Mouse (Mus musculus): ENCODE results near the gene Adgrv1. TPM values are rescaled to one million over a fixed set of nuclear protein-coding genes. Genes with fewer than 3 reads are reported as not detected.

The Adgrv1 gene
- polyA plus RNA-seq, 1 experiment from 2014 or later = 43.1 TPM

- ATAC-seq (ENCODE audit: low FRiP score) = no peak
- Histone ChIP-seq H3K4me1 (ENCODE audit: control insufficient read depth, insufficient read depth, low read length) (no peaks in the 10 kb centered on the region), H3K27ac (ENCODE audit: low read depth, low read length) (no peak overlapping the region), H3K4me2 (no peak overlapping the region), H3K36me3 (ENCODE audit: control insufficient read depth, insufficient read depth, low read length) (no peaks in the 10 kb centered on the region), H3K9ac (ENCODE audit: low read length) (no peak overlapping the region), H3K27me3 (ENCODE audit: control insufficient read depth, insufficient read depth, low read length) (no peaks in the 10 kb centered on the region), H3K4me3 (ENCODE audit: low read depth, low read length) (no peak overlapping the region), H3K9me3 (ENCODE audit: control insufficient read depth, low read length) (no peaks in the 10 kb centered on the region)
- 88% methylated on average over 4 of the region's 4 CpGs for WGBS
- peak; percentile 62 for DNase-seq (ENCODE audit: low spot score, missing footprints)
Measured at GRCm38 (mm10) chr13:81125846-81126245, 507.1 kb downstream of the Adgrv1 start.

- Histone ChIP-seq H3K27me3 (ENCODE audit: control insufficient read depth, insufficient read depth, low read length) (no peaks in the 10 kb centered on the region), H3K4me1 (ENCODE audit: control insufficient read depth, insufficient read depth, low read length) (no peaks in the 10 kb centered on the region), H3K9me3 (ENCODE audit: control insufficient read depth, low read length) (no peaks in the 10 kb centered on the region), H3K4me3 (ENCODE audit: low read depth, low read length) (no peak overlapping the region), H3K4me2 (no peak overlapping the region), H3K27ac (ENCODE audit: low read depth, low read length) (no peak overlapping the region), H3K36me3 (ENCODE audit: control insufficient read depth, insufficient read depth, low read length) (no peaks in the 10 kb centered on the region; the same call in 1 of the 2 replicates), H3K9ac (ENCODE audit: low read length) (no peak overlapping the region)
- ATAC-seq (ENCODE audit: low FRiP score) (no peak), DNase-seq (ENCODE audit: low spot score, missing footprints) (peak; percentile 51)
- WGBS = 97% methylated on average over 2 of the region's 2 CpGs
Measured at GRCm38 (mm10) chr13:81122238-81122637, 510.7 kb downstream of the Adgrv1 start.

GRCm38 (mm10) chr13:81110479-81110878 lies 522.5 kb downstream of the Adgrv1 start:
- Histone ChIP-seq H3K9ac (ENCODE audit: low read length) (no peak overlapping the region), H3K4me1 (ENCODE audit: control insufficient read depth, insufficient read depth, low read length) (no peaks in the 10 kb centered on the region), H3K36me3 (ENCODE audit: control insufficient read depth, insufficient read depth, low read length) (no peaks in the 10 kb centered on the region), H3K27me3 (ENCODE audit: control insufficient read depth, insufficient read depth, low read length) (no peaks in the 10 kb centered on the region), H3K27ac (ENCODE audit: low read depth, low read length) (no peak overlapping the region), H3K4me3 (ENCODE audit: low read depth, low read length) (no peak overlapping the region), H3K4me2 (no peak overlapping the region), H3K9me3 (ENCODE audit: control insufficient read depth, low read length) (no peaks in the 10 kb centered on the region)
- ATAC-seq (ENCODE audit: low FRiP score) (no peak), DNase-seq (ENCODE audit: low spot score, missing footprints) (peak; percentile 56)
- 89% methylated on average over 4 of the region's 4 CpGs for WGBS

GRCm38 (mm10) chr13:81109676-81110075 lies 523.3 kb downstream of the Adgrv1 start:
- no peak overlapping the region for H3K9ac ChIP-seq (ENCODE audit: low read length)

GRCm38 (mm10) chr13:81108526-81109302 lies 524.2 kb downstream of the Adgrv1 start:
- Histone ChIP-seq H3K27ac (ENCODE audit: low read depth, low read length) (no peak overlapping the region), H3K27me3 (ENCODE audit: control insufficient read depth, insufficient read depth, low read length) (no peaks in the 10 kb centered on the region), H3K4me1 (ENCODE audit: control insufficient read depth, insufficient read depth, low read length) (no peaks in the 10 kb centered on the region), H3K4me3 (ENCODE audit: low read depth, low read length) (no peak overlapping the region), H3K9me3 (ENCODE audit: control insufficient read depth, low read length) (no peaks in the 10 kb centered on the region), H3K9ac (ENCODE audit: low read length) (no peak overlapping the region), H3K4me2 (no peak overlapping the region), H3K36me3 (ENCODE audit: control insufficient read depth, insufficient read depth, low read length) (no peaks in the 10 kb centered on the region; the same call in 1 of the 2 replicates)
- peak; percentile 78 for DNase-seq (ENCODE audit: low spot score, missing footprints)
- ATAC-seq (ENCODE audit: low FRiP score) = no peak
- WGBS = 76% methylated on average over 8 of the region's 8 CpGs

More at GRCm38 (mm10) chr13:81109676-81110075, 523.3 kb downstream of the Adgrv1 start:
- H3K27me3 ChIP-seq (ENCODE audit: control insufficient read depth, insufficient read depth, low read length) = no peaks in the 10 kb centered on the region
- H3K9me3 ChIP-seq (ENCODE audit: control insufficient read depth, low read length) = no peaks in the 10 kb centered on the region
- H3K27ac ChIP-seq (ENCODE audit: low read depth, low read length) = no peak overlapping the region
- H3K4me3 ChIP-seq (ENCODE audit: low read depth, low read length) = no peak overlapping the region
- DNase-seq (ENCODE audit: low spot score, missing footprints) = peak; percentile 51
- no peak overlapping the region for H3K4me2 ChIP-seq
- H3K36me3 ChIP-seq (ENCODE audit: control insufficient read depth, insufficient read depth, low read length) = no peaks in the 10 kb centered on the region
- WGBS = 79% methylated on average over 6 of the region's 6 CpGs
- ATAC-seq (ENCODE audit: low FRiP score) = no peak
- no peaks in the 10 kb centered on the region for H3K4me1 ChIP-seq (ENCODE audit: control insufficient read depth, insufficient read depth, low read length)

- H3K36me3 ChIP-seq (ENCODE audit: control insufficient read depth, insufficient read depth, low read length) = no peaks in the 10 kb centered on the region; the same call in 1 of the 2 replicates
- H3K27me3 ChIP-seq (ENCODE audit: control insufficient read depth, insufficient read depth, low read length) = no peaks in the 10 kb centered on the region
- no peak overlapping the region for H3K27ac ChIP-seq (ENCODE audit: low read depth, low read length)
- H3K9me3 ChIP-seq (ENCODE audit: control insufficient read depth, low read length) = no peaks in the 10 kb centered on the region
- DNase-seq (ENCODE audit: low spot score, missing footprints) (peak; percentile 76), ATAC-seq (ENCODE audit: low FRiP score) (no peak)
- H3K4me3 ChIP-seq (ENCODE audit: low read depth, low read length) = no peak overlapping the region
- no peak overlapping the region for H3K9ac ChIP-seq (ENCODE audit: low read length)
- WGBS = 84% methylated on average over 5 of the region's 5 CpGs
- no peaks in the 10 kb centered on the region for H3K4me1 ChIP-seq (ENCODE audit: control insufficient read depth, insufficient read depth, low read length)
- no peak overlapping the region for H3K4me2 ChIP-seq
Measured at GRCm38 (mm10) chr13:81107436-81107835, 525.5 kb downstream of the Adgrv1 start.

- DNase-seq (ENCODE audit: low spot score, missing footprints) (no peak), ATAC-seq (ENCODE audit: low FRiP score) (no peak)
- Histone ChIP-seq H3K27me3 (ENCODE audit: control insufficient read depth, insufficient read depth, low read length) (no peaks in the 10 kb centered on the region), H3K27ac (ENCODE audit: low read depth, low read length) (no peak overlapping the region), H3K9me3 (ENCODE audit: control insufficient read depth, low read length) (no peaks in the 10 kb centered on the region), H3K4me2 (no peak overlapping the region), H3K4me3 (ENCODE audit: low read depth, low read length) (no peak overlapping the region), H3K9ac (ENCODE audit: low read length) (no peak overlapping the region), H3K36me3 (ENCODE audit: control insufficient read depth, insufficient read depth, low read length) (no peaks in the 10 kb centered on the region; the same call in none of the 2 replicates), H3K4me1 (ENCODE audit: control insufficient read depth, insufficient read depth, low read length) (no peaks in the 10 kb centered on the region)
- 85% methylated on average over 4 of the region's 4 CpGs for WGBS
Measured at GRCm38 (mm10) chr13:81103794-81104193, 529.2 kb downstream of the Adgrv1 start.

GRCm38 (mm10) chr13:81096424-81096823 lies 536.5 kb downstream of the Adgrv1 start:
- no peaks in the 10 kb centered on the region for H3K4me1 ChIP-seq (ENCODE audit: control insufficient read depth, insufficient read depth, low read length)
- H3K9me3 ChIP-seq (ENCODE audit: control insufficient read depth, low read length) = no peaks in the 10 kb centered on the region
- no peak overlapping the region for H3K4me2 ChIP-seq
- no peaks in the 10 kb centered on the region for H3K27me3 ChIP-seq (ENCODE audit: control insufficient read depth, insufficient read depth, low read length)
- ATAC-seq (ENCODE audit: low FRiP score) (no peak), DNase-seq (ENCODE audit: low spot score, missing footprints) (peak; percentile 54)
- WGBS = 94% methylated on average over 2 of the region's 2 CpGs
- H3K4me3 ChIP-seq (ENCODE audit: low read depth, low read length) = no peak overlapping the region
- H3K27ac ChIP-seq (ENCODE audit: low read depth, low read length) = no peak overlapping the region
- no peak overlapping the region for H3K9ac ChIP-seq (ENCODE audit: low read length)
- no peaks in the 10 kb centered on the region; the same call in 1 of the 2 replicates for H3K36me3 ChIP-seq (ENCODE audit: control insufficient read depth, insufficient read depth, low read length)

GRCm38 (mm10) chr13:81094513-81094912 lies 538.4 kb downstream of the Adgrv1 start:
- no peaks in the 10 kb centered on the region for H3K4me1 ChIP-seq (ENCODE audit: control insufficient read depth, insufficient read depth, low read length)
- no peaks in the 10 kb centered on the region for H3K36me3 ChIP-seq (ENCODE audit: control insufficient read depth, insufficient read depth, low read length)
- H3K27me3 ChIP-seq (ENCODE audit: control insufficient read depth, insufficient read depth, low read length) = no peaks in the 10 kb centered on the region
- no peak overlapping the region for H3K9ac ChIP-seq (ENCODE audit: low read length)
- no peak overlapping the region for H3K27ac ChIP-seq (ENCODE audit: low read depth, low read length)
- 86% methylated on average over 6 of the region's 6 CpGs for WGBS
- H3K4me2 ChIP-seq = no peak overlapping the region
- H3K4me3 ChIP-seq (ENCODE audit: low read depth, low read length) = no peak overlapping the region
- DNase-seq (ENCODE audit: low spot score, missing footprints) (no peak), ATAC-seq (ENCODE audit: low FRiP score) (no peak)
- H3K9me3 ChIP-seq (ENCODE audit: control insufficient read depth, low read length) = no peaks in the 10 kb centered on the region

All from midbrain, embryonic 11.5 days (tissue).